Mouse (Mus musculus): ENCODE data around the gene Gm8857.
"Not testable (repeated sequence)": the region's sequence is repeated elsewhere in the genome, so short reads cannot be mapped to it uniquely, and the experiment has no call there.

The Gm8857 gene

DNA sequence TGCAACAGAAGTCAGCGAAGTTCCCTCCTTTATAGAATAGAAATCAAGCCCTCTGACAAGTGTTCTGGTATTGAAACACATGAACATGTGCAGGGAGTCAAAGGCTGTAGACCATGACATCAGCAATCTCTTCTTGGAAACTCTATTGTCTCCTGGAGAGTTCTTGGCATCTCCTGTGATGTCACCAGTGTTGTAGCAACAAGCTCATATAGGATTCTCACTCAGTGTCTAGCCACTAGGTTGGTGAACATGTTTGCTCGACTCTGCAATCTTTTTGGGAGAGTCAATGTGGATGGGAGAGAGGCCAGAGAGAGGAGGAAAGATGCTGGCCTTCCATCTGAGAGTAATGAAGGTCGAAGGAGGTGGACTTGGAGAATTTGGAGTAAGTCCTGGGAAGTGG lies at the start of gene Gm8857, which contains the start of gene Gm8871:
Gm8857 (plus strand) TSS at position 303 of the 400 bp plus-strand sequence.
Gm8871 (plus strand) TSS at position 301 of the 400 bp plus-strand sequence.
- not testable (repeated sequence) for DNase-seq (ENCODE audit: low read depth, low spot score)

DNA sequence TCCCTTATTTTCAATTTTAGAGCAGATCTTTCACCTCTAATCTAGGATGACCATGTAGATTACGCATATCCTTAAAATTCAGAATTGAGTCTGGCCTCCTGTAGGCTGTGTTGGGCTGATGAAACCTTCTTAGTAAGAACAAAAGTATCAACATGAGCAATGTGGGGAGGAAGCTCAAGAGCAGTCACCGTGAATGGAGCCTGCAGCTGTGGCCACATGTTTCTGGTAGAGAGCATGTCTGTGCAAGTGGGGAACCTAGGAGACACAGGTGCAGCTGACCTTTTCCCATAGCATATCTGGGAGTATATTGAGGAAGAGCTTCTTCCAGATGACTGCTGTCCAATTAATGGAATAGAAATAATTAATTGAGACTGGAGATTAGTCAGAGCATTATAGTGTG lies 5.9 kb downstream of the Gm8857 start:
- not testable (repeated sequence) for DNase-seq (ENCODE audit: low read depth, low spot score)

DNA sequence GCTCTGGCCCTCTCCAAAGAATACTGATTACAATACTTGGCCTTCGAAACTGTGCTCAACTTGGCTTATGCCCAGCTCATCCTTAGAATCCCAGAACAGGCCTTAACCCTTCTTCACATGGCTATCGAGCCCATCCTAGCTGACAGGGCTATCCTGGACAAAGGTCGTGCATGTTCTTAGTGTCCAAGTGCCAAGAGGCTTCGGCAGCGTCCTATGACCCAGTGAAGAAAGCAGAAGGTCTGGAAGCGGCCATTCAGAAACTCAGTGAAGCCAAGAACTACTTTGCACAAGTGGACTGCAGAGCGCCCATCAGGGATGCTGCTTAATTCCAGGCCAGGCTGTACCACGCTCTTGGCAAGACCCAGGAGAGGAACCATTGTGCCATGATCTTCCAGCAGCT lies 10.4 kb downstream of the Gm8857 start:
- DNase-seq (ENCODE audit: low read depth, low spot score) = not testable (repeated sequence)
